Mouse (Mus musculus) heart, embryonic 13.5 days (tissue): Measurements from ENCODE around the gene Smyd3. TPM values are rescaled to one million over a fixed set of nuclear protein-coding genes. Genes with fewer than 3 reads are reported as not detected.
A peak's percentile ranks its signal among the peaks of the same experiment; 100 is the strongest.

ENCODE experiments used
- ATAC-seq: fragments of 200-750 bp; cut with Nextera tagmentation; 2 replicates; pipeline ENCODE4 v1.8.0; 2017; ENCODE audit warnings: moderate TSS enrichment; ENCODE audit not compliant: insufficient number of reproducible peaks, low FRiP score, low TSS enrichment; ENCODE audit errors: extremely low read depth
- H3K27ac ChIP-seq: fragments of 300-500 bp; sonication (generic); replicated peaks from 2 replicates; pipeline ENCODE4 v1.5.1; 2015; ENCODE audit warnings: moderate library complexity, mild to moderate bottlenecking, inconsistent platforms
- H3K27me3 ChIP-seq: fragments of 300-500 bp; sonication (generic); replicated peaks from 2 replicates; pipeline ENCODE4 v1.6.1; 2015; ENCODE audit warnings: mild to moderate bottlenecking, inconsistent platforms
- H3K36me3 ChIP-seq: fragments of 300-500 bp; sonication (generic); 2 replicates; pipeline ENCODE4 v1.6.1; 2015; ENCODE audit warnings: mild to moderate bottlenecking, inconsistent platforms
- H3K4me1 ChIP-seq: fragments of 300-500 bp; sonication (generic); 2 replicates; pipeline ENCODE4 v1.6.1; 2015; ENCODE audit warnings: inconsistent platforms
- H3K4me2 ChIP-seq: fragments of 300-500 bp; sonication (generic); 2 replicates; pipeline ENCODE4 v1.6.1; 2015; ENCODE audit warnings: inconsistent platforms, mild to moderate bottlenecking, moderate library complexity
- H3K4me3 ChIP-seq: fragments of 300-500 bp; sonication (generic); 2 replicates; pipeline ENCODE4 v1.5.1; 2015; ENCODE audit warnings: moderate library complexity, mild to moderate bottlenecking, inconsistent platforms
- H3K9ac ChIP-seq: fragments of 300-500 bp; sonication (generic); 2 replicates; pipeline ENCODE4 v1.6.1; 2015; ENCODE audit warnings: inconsistent platforms, mild to moderate bottlenecking, moderate library complexity
- H3K9me3 ChIP-seq: fragments of 300-500 bp; sonication (generic); 2 replicates; pipeline ENCODE4 v1.6.1; 2016; ENCODE audit warnings: inconsistent platforms
- WGBS: fragments of 180-500 bp; shearing (Covaris S2); methylation state at CpG from one replicate; pipeline ENCODE4 v1.1.7; 2015; ENCODE audit warnings: mixed read lengths; 5-methylcytosine and 5-hydroxymethylcytosine counted together
- polyA plus RNA-seq: library from polyadenylated mRNA; unstranded; fragments of >200 nt; fragmentation: Nextera tagmentation; extraction: Ambion mirVana; gene quantifications from 2 replicates; pipeline ENCODE4 v1.2.1, GENCODE M21; 2015

Smyd3 gene
- polyA plus RNA-seq, 1 experiment from 2014 or later = 9.6 TPM

GRCm38 (mm10) chr1:179129995-179130394, 387.8 kb downstream of the Smyd3 start:
- Histone ChIP-seq H3K9me3 (peaks cover 10% of the 10 kb centered on the region), H3K4me2 (no peak overlapping the region), H3K4me3 (no peak overlapping the region), H3K27me3 (no peaks in the 10 kb centered on the region), H3K36me3 (peaks cover 9% of the 10 kb centered on the region; the same call in 1 of the 2 replicates), H3K9ac (no peak overlapping the region), H3K4me1 (0 out of 2 replicates have a peak, but pooled peaks cover 3% of the 10 kb centered on the region), H3K27ac (no peak overlapping the region)
- no peak for ATAC-seq
- 86% methylated on average over 5 of the region's 5 CpGs for WGBS

GRCm38 (mm10) chr1:179126287-179126686, 391.6 kb downstream of the Smyd3 start:
- ATAC-seq = no peak
- WGBS = 63% methylated on average over 3 of the region's 3 CpGs
- H3K4me2 ChIP-seq = no peak overlapping the region
- H3K4me1 ChIP-seq = peaks cover 6% of the 10 kb centered on the region; the same call in 1 of the 2 replicates
- no peak overlapping the region for H3K9ac ChIP-seq
- no peak overlapping the region for H3K27ac ChIP-seq
- no peak overlapping the region for H3K4me3 ChIP-seq
- H3K27me3 ChIP-seq = no peaks in the 10 kb centered on the region
- H3K9me3 ChIP-seq = no peaks in the 10 kb centered on the region
- no peaks in the 10 kb centered on the region for H3K36me3 ChIP-seq

- Histone ChIP-seq H3K4me1 (peaks cover 4% of the 10 kb centered on the region), H3K4me3 (no peak overlapping the region), H3K36me3 (no peaks in the 10 kb centered on the region), H3K4me2 (no peak overlapping the region), H3K9ac (no peak overlapping the region), H3K9me3 (no peaks in the 10 kb centered on the region), H3K27ac (no peak overlapping the region), H3K27me3 (no peaks in the 10 kb centered on the region)
- WGBS = 64% methylated on average over 11 of the region's 11 CpGs
- no peak for ATAC-seq
These were observed 395.2 kb downstream of the Smyd3 start for GRCm38 (mm10) chr1:179122476-179123229.

GRCm38 (mm10) chr1:179120217-179120966, 397.4 kb downstream of the Smyd3 start:
- Histone ChIP-seq H3K27me3 (no peaks in the 10 kb centered on the region), H3K4me2 (no peak overlapping the region), H3K4me3 (no peak overlapping the region), H3K36me3 (no peaks in the 10 kb centered on the region), H3K27ac (no peak overlapping the region), H3K9ac (no peak overlapping the region), H3K9me3 (no peaks in the 10 kb centered on the region), H3K4me1 (peaks cover 24% of the 10 kb centered on the region)
- no peak for ATAC-seq
- 79% methylated on average over 9 of the region's 9 CpGs for WGBS

- no peak for ATAC-seq
- no peak overlapping the region for H3K27ac ChIP-seq
- H3K36me3 ChIP-seq = no peaks in the 10 kb centered on the region
- H3K9me3 ChIP-seq = 0 out of 2 replicates have a peak, but pooled peaks cover 3% of the 10 kb centered on the region
- no peak overlapping the region for H3K4me3 ChIP-seq
- H3K9ac ChIP-seq = no peak overlapping the region
- no peaks in the 10 kb centered on the region for H3K27me3 ChIP-seq
- H3K4me2 ChIP-seq = no peak overlapping the region
- peaks cover 31% of the 10 kb centered on the region for H3K4me1 ChIP-seq
- 77% methylated on average over 7 of the region's 7 CpGs for WGBS
These were observed 399.2 kb downstream of the Smyd3 start for GRCm38 (mm10) chr1:179118673-179119072.

GRCm38 (mm10) chr1:179116729-179117663, 400.8 kb downstream of the Smyd3 start:
- Histone ChIP-seq H3K27me3 (no peaks in the 10 kb centered on the region), H3K4me3 (no peak overlapping the region), H3K36me3 (no peaks in the 10 kb centered on the region), H3K9ac (0 out of 2 replicates have a peak overlapping the region, but pooled peaks have one; percentile 12), H3K9me3 (0 out of 2 replicates have a peak, but pooled peaks cover 3% of the 10 kb centered on the region), H3K27ac (0 out of 2 replicates have a peak overlapping the region, but pooled peaks have one; percentile 6), H3K4me1 (peaks cover 31% of the 10 kb centered on the region), H3K4me2 (no peak overlapping the region)
- 31% methylated on average over 10 of the region's 10 CpGs for WGBS
- no peak for ATAC-seq

- WGBS = 57% methylated on average over 7 of the region's 7 CpGs
- peak overlapping the region; percentile 26; the same call in 1 of the 2 replicates for H3K27ac ChIP-seq
- H3K9ac ChIP-seq = no peak overlapping the region
- no peak overlapping the region for H3K4me3 ChIP-seq
- no peaks in the 10 kb centered on the region for H3K27me3 ChIP-seq
- H3K9me3 ChIP-seq = 0 out of 2 replicates have a peak, but pooled peaks cover 3% of the 10 kb centered on the region
- H3K36me3 ChIP-seq = no peaks in the 10 kb centered on the region
- ATAC-seq = no peak
- no peak overlapping the region for H3K4me2 ChIP-seq
- peaks cover 42% of the 10 kb centered on the region for H3K4me1 ChIP-seq
These were observed 402.9 kb downstream of the Smyd3 start for GRCm38 (mm10) chr1:179114833-179115495.

GRCm38 (mm10) chr1:179114385-179114784, 403.5 kb downstream of the Smyd3 start:
- no peaks in the 10 kb centered on the region for H3K36me3 ChIP-seq
- H3K9me3 ChIP-seq = 0 out of 2 replicates have a peak, but pooled peaks cover 3% of the 10 kb centered on the region
- H3K27me3 ChIP-seq = no peaks in the 10 kb centered on the region
- no peak overlapping the region for H3K9ac ChIP-seq
- no peak overlapping the region for H3K4me2 ChIP-seq
- ATAC-seq = no peak
- no peak overlapping the region for H3K4me3 ChIP-seq
- no peak overlapping the region for H3K27ac ChIP-seq
- peaks cover 42% of the 10 kb centered on the region for H3K4me1 ChIP-seq
- WGBS = 92% methylated on average over 3 of the region's 3 CpGs

- no peak overlapping the region for H3K4me3 ChIP-seq
- no peak overlapping the region for H3K9ac ChIP-seq
- 29% methylated on average over 7 of the region's 7 CpGs for WGBS
- no peak for ATAC-seq
- H3K27ac ChIP-seq = no peak overlapping the region
- no peak overlapping the region for H3K4me2 ChIP-seq
- H3K4me1 ChIP-seq = peaks cover 35% of the 10 kb centered on the region
- H3K27me3 ChIP-seq = no peaks in the 10 kb centered on the region
- no peaks in the 10 kb centered on the region for H3K36me3 ChIP-seq
- 0 out of 2 replicates have a peak, but pooled peaks cover 1% of the 10 kb centered on the region for H3K9me3 ChIP-seq
These were observed 409.1 kb downstream of the Smyd3 start for GRCm38 (mm10) chr1:179108759-179109158.
